7 mouse cellular contexts compared by ENCODE assay signal in the genomic region with DNA sequence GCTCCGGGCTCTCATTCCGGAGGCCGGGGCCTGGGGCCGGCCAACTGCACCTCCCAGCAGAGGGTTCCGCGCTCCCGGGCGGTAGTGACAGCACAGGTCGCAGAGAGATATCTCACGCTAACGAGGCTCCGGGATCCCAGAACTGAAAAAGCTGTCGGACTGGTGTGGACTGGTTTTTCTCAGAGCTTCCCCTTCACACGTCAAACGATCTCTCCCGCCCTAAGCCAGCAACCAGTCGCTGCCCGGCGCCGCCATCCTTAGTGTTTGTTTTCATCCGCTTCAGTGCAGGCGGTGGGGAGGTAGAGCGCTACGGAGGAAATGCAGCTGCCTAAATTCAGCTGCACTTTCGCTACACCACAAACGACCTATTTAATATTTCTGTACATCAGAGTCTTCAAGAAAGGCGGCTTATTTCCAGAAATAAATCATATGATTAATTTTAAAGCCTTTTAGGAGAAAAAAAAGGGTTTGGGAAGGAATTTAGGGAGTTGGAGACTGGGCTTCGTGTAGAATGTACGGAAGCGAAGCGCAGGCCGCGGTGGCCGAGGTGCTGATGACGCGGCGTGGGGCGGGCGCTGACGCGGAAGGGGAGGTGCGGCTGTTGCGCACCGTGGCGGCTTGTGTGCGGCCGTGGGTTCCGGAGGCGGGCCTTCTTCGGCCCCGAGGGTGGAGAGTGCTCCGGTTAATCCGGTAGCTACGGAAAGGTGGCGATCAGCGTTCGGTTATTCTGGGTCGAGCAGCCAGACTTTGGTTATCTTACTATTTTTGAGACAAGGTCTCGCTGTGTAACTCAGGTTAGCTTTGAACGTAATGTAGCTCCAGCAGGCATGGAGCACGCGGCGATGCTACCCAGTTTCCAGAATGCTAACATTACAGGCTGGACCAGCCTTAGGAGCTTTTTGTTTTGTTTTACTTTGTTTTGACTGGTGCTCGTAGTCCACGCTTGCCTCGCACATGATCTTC. TPM values are rescaled to one million over a fixed set of nuclear protein-coding genes. Genes with fewer than 3 reads are reported as not detected.
DNase-seq lines count a peak whose midpoint lies in the region; ATAC-seq and TF ChIP-seq lines count a peak whose summit lies in the region.

Atg13 (minus strand) TSS at position 305 of the 963 bp plus-strand sequence.
Harbi1 (plus strand) TSS at position 581 of the 963 bp plus-strand sequence.

- 0 out of 2 replicates have a peak, but pooled peaks have one; percentile 9 for TF ChIP-seq CTCF in intestine, postnatal 0 days (IDR thresholded peaks at IDR 0.05; ENCODE audit: low read depth)
- no peak for TF ChIP-seq CTCF in small intestine, adult 2 months (IDR thresholded peaks at IDR 0.05; ENCODE audit: extremely low read depth, insufficient read length, insufficient replicate concordance, low read depth, low read length)

- 0 out of 2 replicates have a peak, but pooled peaks cover 4% of the 10 kb centered on the region for H3K4me1 ChIP-seq in intestine, postnatal 0 days (replicated peaks; ENCODE audit: control insufficient read depth, insufficient read depth, low read length)
- H3K4me1 ChIP-seq in midbrain, embryonic 12.5 days, result peaks cover 16% of the 10 kb centered on the region
- peaks cover 5% of the 10 kb centered on the region for H3K4me1 ChIP-seq in small intestine, adult 2 months (ENCODE audit: control insufficient read depth, insufficient read depth, insufficient read length, low read length)

- H3K4me3 ChIP-seq in intestine, postnatal 0 days (ENCODE audit: low read depth, low read length), result peak within 1 kb of the TSS; percentile 80
- H3K4me3 ChIP-seq in midbrain, embryonic 12.5 days, result peak within 1 kb of the TSS; percentile 94
- H3K4me3 ChIP-seq in small intestine, adult 2 months (ENCODE audit: low read depth, low read length), result peak within 1 kb of the TSS; percentile 90

- DNase-seq in adrenal gland, adult 2 months, result peak; percentile 95
- peak; percentile 84 for DNase-seq in embryo, embryonic 11.5 days (ENCODE audit: low read depth, low spot score)
- peak; percentile 91 to 93 for DNase-seq in gastrocnemius, postnatal 4 days (ENCODE audit: low spot score in 2 of 2)
- peak; percentile 93 for DNase-seq in left cerebral cortex, postnatal 4 days

- TF ChIP-seq POLR2A in small intestine, adult 2 months (IDR thresholded peaks at IDR 0.05; ENCODE audit: low read depth, low read length), result peak; percentile 76

- H3K27me3 ChIP-seq in intestine, postnatal 0 days (replicated peaks; ENCODE audit: control insufficient read depth, insufficient read depth, low read length), result no peaks in the 10 kb centered on the region
- no peaks in the 10 kb centered on the region for H3K27me3 ChIP-seq in midbrain, embryonic 12.5 days
- H3K27me3 ChIP-seq in small intestine, adult 2 months (ENCODE audit: control insufficient read depth, insufficient read depth, low read length), result no peaks in the 10 kb centered on the region

- no peaks in the 10 kb centered on the region for H3K9me3 ChIP-seq in intestine, postnatal 0 days (ENCODE audit: control insufficient read depth)
- no peaks in the 10 kb centered on the region for H3K9me3 ChIP-seq in midbrain, embryonic 12.5 days

- WGBS in intestine, postnatal 0 days, result under 1% methylated on average over 66 of the region's 66 CpGs
- under 1% methylated on average over 66 of the region's 66 CpGs for WGBS in midbrain, embryonic 12.5 days
- under 1% methylated on average over 66 of the region's 66 CpGs for WGBS in small intestine, adult 2 months

- H3K4me2 ChIP-seq in intestine, postnatal 0 days (replicated peaks; ENCODE audit: low read depth), result peak within 1 kb of the TSS; percentile 82
- peak within 1 kb of the TSS; percentile 92 for H3K4me2 ChIP-seq in midbrain, embryonic 12.5 days (replicated peaks)

- intact Hi-C loops in left cerebral cortex, postnatal 4 days (cut with DNase I), result no loop called here

- peak within 1 kb of the TSS; percentile 84 for H3K9ac ChIP-seq in intestine, postnatal 0 days (ENCODE audit: low read depth, low read length)
- H3K9ac ChIP-seq in midbrain, embryonic 12.5 days (replicated peaks), result peak within 1 kb of the TSS; percentile 78

- peaks cover 4% of the 10 kb centered on the region; the same call in 1 of the 2 replicates for H3K36me3 ChIP-seq in intestine, postnatal 0 days (ENCODE audit: control insufficient read depth, insufficient read depth)
- no peaks in the 10 kb centered on the region for H3K36me3 ChIP-seq in midbrain, embryonic 12.5 days
- peaks cover 2% of the 10 kb centered on the region; the same call in 1 of the 2 replicates for H3K36me3 ChIP-seq in small intestine, adult 2 months (ENCODE audit: control insufficient read depth, insufficient read depth, low read length)

- peak; percentile 98 for ATAC-seq in intestine, postnatal 0 days
- ATAC-seq in midbrain, embryonic 12.5 days (ENCODE audit: low FRiP score, low read depth), result peak; percentile 98

- peak within 1 kb of the TSS; percentile 86 for H3K27ac ChIP-seq in intestine, postnatal 0 days (ENCODE audit: low read depth, low read length)
- peak within 1 kb of the TSS; percentile 71 for H3K27ac ChIP-seq in midbrain, embryonic 12.5 days (replicated peaks)
- H3K27ac ChIP-seq in small intestine, adult 2 months (ENCODE audit: insufficient read depth, low read depth, low read length), result peak within 1 kb of the TSS; percentile 69

RNA-seq across cellular contexts. Expression of gene Atg13, which starts in this region (rescaled TPM):
- total RNA-seq in adrenal gland, adult 2 months (2021), result 10 to 100 TPM; 58.5 to 61.7 TPM
- polyA plus RNA-seq in adrenal gland, adult 2 months (2012; rRNA removed), result 43.9 and 59.4 TPM in 2 replicates
- total RNA-seq in gastrocnemius, postnatal 4 days (2021), result 10 to 100 TPM; 24.1 to 25.5 TPM
- 15.8 and 19.4 TPM in 2 replicates for polyA plus RNA-seq in intestine, postnatal 0 days (2015; fragmentation: Nextera tagmentation; extraction: Ambion mirVana)
- 10 to 100 TPM; 40.1 to 40.9 TPM for total RNA-seq in left cerebral cortex, postnatal 4 days (2021)
- polyA plus RNA-seq in midbrain, embryonic 12.5 days (2016; fragmentation: Nextera tagmentation; extraction: Ambion mirVana), result 35.1 and 36.2 TPM in 2 replicates
- 10.0 and 26.0 TPM in 2 replicates for polyA plus RNA-seq in small intestine, adult 2 months (2012; rRNA removed)

RNA-seq across cellular contexts. Expression of gene Harbi1, which starts in this region (rescaled TPM):
- total RNA-seq in adrenal gland, adult 2 months (2021), result 10 to 100 TPM in 1 of 2 experiments, 1 to 10 TPM in 1; 6.8 to 12.0 TPM
- 1.8 and 2.0 TPM in 2 replicates for polyA plus RNA-seq in adrenal gland, adult 2 months (2012; rRNA removed)
- 1 to 10 TPM; 5.0 to 7.1 TPM for total RNA-seq in gastrocnemius, postnatal 4 days (2021)
- polyA plus RNA-seq in intestine, postnatal 0 days (2015; fragmentation: Nextera tagmentation; extraction: Ambion mirVana), result 7.3 and 7.7 TPM in 2 replicates
- total RNA-seq in left cerebral cortex, postnatal 4 days (2021), result 1 to 10 TPM; 8.4 to 9.9 TPM
- polyA plus RNA-seq in midbrain, embryonic 12.5 days (2016; fragmentation: Nextera tagmentation; extraction: Ambion mirVana), result 22.7 and 23.6 TPM in 2 replicates
- polyA plus RNA-seq in small intestine, adult 2 months (2012; rRNA removed), result 1.5 and 1.9 TPM in 2 replicates

Comparison
In these comparisons a context has a peak if more than half of its experiments do, and no peak if none do; other contexts are left out.
1. Peak in every context shown above with its lines: DNase-seq, ATAC-seq, H3K4me3 ChIP-seq and H3K27ac ChIP-seq.